Mouse (Mus musculus) liver, postnatal 0 days (tissue): ENCODE data around the gene Anapc15-ps. TPM values are rescaled to one million over a fixed set of nuclear protein-coding genes. Genes with fewer than 3 reads are reported as not detected.
A peak's percentile ranks its signal among the peaks of the same experiment; 100 is the strongest.
"Not testable (repeated sequence)": the region's sequence is repeated elsewhere in the genome, so short reads cannot be mapped to it uniquely, and the experiment has no call there.

Source experiments
- ATAC-seq: fragments of 200-750 bp; cut with Nextera tagmentation; 2 replicates; pipeline ENCODE4 v1.8.0; 2017; ENCODE audit warnings: mild to moderate bottlenecking, moderate library complexity
- DNase-seq: peaks from one replicate; pipeline ENCODE4 v3.0.0-alpha.2; 2016
- H3K27ac ChIP-seq: fragments of 300-500 bp; sonication (generic); 2 replicates; pipeline ENCODE4 v1.5.1; 2014; ENCODE audit warnings: antibody characterized with exemption, moderate library complexity, mild to moderate bottlenecking, low read depth
- H3K27me3 ChIP-seq: fragments of 300-500 bp; sonication (generic); 2 replicates; pipeline ENCODE4 v1.6.1; 2014; ENCODE audit warnings: low read length, control low read depth, mixed read lengths; ENCODE audit not compliant: insufficient read depth
- H3K36me3 ChIP-seq: fragments of 300-500 bp; sonication (generic); replicated peaks from 2 replicates; pipeline ENCODE4 v1.6.1; 2014; ENCODE audit warnings: mild to moderate bottlenecking, control low read depth, low read length, moderate library complexity, mixed read lengths; ENCODE audit not compliant: insufficient read depth
- H3K4me1 ChIP-seq: fragments of 300-500 bp; sonication (generic); 2 replicates; pipeline ENCODE4 v1.6.1; 2014; ENCODE audit warnings: antibody characterized with exemption, mild to moderate bottlenecking, control low read depth; ENCODE audit not compliant: insufficient read depth
- H3K4me2 ChIP-seq: fragments of 300-500 bp; sonication (generic); 2 replicates; pipeline ENCODE4 v1.6.1; 2014; ENCODE audit warnings: low read depth, mild to moderate bottlenecking, low read length, moderate library complexity, mixed read lengths
- H3K4me3 ChIP-seq: fragments of 300-500 bp; sonication (generic); 2 replicates; pipeline ENCODE4 v1.5.1; 2014; ENCODE audit warnings: low read depth, low read length
- H3K9ac ChIP-seq: fragments of 300-500 bp; sonication (generic); replicated peaks from 2 replicates; pipeline ENCODE4 v1.6.1; 2014; ENCODE audit warnings: mild to moderate bottlenecking, moderate library complexity
- H3K9me3 ChIP-seq: fragments of 300-500 bp; sonication (generic); 2 replicates; pipeline ENCODE4 v1.6.1; 2016; ENCODE audit warnings: mild to moderate bottlenecking, control low read depth, low read length, mixed read lengths
- CTCF ChIP-seq: sonication (generic); IDR thresholded peaks from 2 replicates; pipeline ENCODE4 v1.5.1; 2016; ENCODE audit warnings: antibody characterized with exemption, low read depth
- EP300 ChIP-seq: IDR thresholded peaks from 2 replicates; pipeline ENCODE4 v1.6.1; 2016; ENCODE audit warnings: antibody characterized with exemption, low read depth, mild to moderate bottlenecking
- WGBS: fragments of 180-500 bp; shearing (Covaris S2); extraction: QIAGEN DNeasy Blood & Tissue Kit; methylation state at CpG from one replicate; pipeline ENCODE4 v1.1.7; 2014; ENCODE audit not compliant: insufficient replicate concordance; 5-methylcytosine and 5-hydroxymethylcytosine counted together
- polyA plus RNA-seq: library from polyadenylated mRNA; unstranded; fragments of >200 nt; fragmentation: Nextera tagmentation; extraction: Ambion mirVana; gene quantifications from 2 replicates; pipeline ENCODE4 v1.2.1, GENCODE M21; 2015

Anapc15-ps gene
- polyA plus RNA-seq, 1 experiment from 2014 or later = not detected

DNA sequence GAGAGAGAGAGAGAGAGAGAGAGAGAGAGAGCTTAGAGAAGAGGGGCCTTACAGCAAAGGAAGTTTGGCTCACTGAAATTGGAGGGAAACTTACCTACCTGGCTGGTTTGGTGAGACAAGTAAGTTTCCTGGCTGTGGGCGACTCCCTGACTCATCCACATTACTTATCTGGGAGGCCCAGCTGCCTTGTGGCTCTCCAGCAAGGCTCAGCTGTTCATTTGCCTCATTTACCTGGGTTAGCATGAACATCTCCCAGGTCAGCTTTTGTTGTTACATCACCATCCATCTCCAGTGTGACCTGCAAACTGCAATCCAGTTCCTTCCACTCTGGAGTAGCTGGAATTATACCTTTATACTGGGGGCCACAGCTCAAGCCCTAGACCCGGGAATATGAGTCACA is 41.7 kb downstream of the Anapc15-ps start:
- Histone ChIP-seq H3K9ac (no peak overlapping the region), H3K27me3 (no peaks in the 10 kb centered on the region), H3K36me3 (no peaks in the 10 kb centered on the region), H3K4me3 (no peak overlapping the region), H3K27ac (0 out of 2 replicates have a peak overlapping the region, but pooled peaks have one; percentile 3), H3K4me2 (no peak overlapping the region), H3K9me3 (no peaks in the 10 kb centered on the region), H3K4me1 (0 out of 2 replicates have a peak, but pooled peaks cover 3% of the 10 kb centered on the region)
- DNase-seq (no peak), ATAC-seq (peak; percentile 82)
- WGBS = 57% methylated on average over 2 of the region's 2 CpGs
- TF ChIP-seq EP300 = peak; percentile 91
- TF ChIP-seq CTCF = no peak

DNA sequence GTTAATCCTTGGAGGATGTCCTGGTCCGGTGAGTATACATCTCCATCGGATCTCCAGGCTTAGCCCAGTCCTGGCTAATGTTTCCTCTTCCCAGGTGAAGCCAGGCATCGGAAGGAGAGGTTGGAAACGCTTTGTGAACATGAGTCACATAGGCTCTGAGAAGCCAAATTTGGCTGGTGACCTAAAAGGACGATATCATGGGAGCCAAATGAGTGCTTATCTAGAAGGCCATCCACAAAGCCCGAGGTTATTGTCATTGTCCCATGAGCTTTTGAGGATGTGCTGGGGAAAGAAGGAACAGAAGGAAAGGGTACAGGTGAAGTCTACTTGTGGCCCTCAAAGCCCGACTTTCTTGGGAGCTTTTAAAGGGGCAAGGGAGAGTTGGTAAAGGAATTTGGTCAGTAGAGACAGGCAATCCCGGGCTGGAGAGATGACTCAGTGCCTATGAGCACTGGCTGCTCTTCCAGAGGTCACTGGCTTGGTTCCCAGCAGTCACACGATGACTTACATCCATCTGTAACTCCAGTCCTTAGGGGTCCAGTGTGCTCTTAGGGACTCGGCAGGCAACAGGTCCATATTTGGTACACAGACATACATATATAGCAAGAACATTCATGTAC is 42.4 kb downstream of the Anapc15-ps start:
- Histone ChIP-seq H3K9ac (no peak overlapping the region), H3K4me1 (0 out of 2 replicates have a peak, but pooled peaks cover 3% of the 10 kb centered on the region), H3K27ac (no peak overlapping the region), H3K27me3 (no peaks in the 10 kb centered on the region), H3K9me3 (no peaks in the 10 kb centered on the region), H3K4me3 (no peak overlapping the region), H3K36me3 (no peaks in the 10 kb centered on the region), H3K4me2 (no peak overlapping the region; the same call in 1 of the 2 replicates)
- ATAC-seq (no peak), DNase-seq (no peak)
- no peak for TF ChIP-seq CTCF
- no peak for TF ChIP-seq EP300
- 76% methylated on average over 10 of the region's 10 CpGs for WGBS

DNA sequence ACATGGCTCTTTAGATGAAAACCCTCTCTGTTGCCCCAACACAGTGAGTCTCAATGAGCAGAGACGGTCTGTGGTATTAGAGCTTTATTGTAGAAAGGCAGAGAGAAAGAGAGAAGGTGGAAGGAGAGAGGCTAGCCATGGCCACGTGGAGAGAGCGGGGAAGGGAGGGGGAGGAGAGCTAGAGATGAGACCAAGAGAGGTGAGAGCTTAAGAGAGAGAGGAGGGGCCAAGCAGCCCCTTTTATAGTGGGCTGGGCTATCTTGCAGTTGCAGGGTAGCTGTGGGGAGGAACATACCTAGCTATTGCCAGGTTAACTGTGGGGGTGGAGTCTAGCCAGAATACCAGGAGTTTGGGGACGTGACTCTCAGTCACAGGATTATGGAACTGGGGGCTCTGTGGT is 43.1 kb downstream of the Anapc15-ps start:
- H3K9ac ChIP-seq, H3K4me1 ChIP-seq, H3K4me3 ChIP-seq, H3K27me3 ChIP-seq, DNase-seq, H3K36me3 ChIP-seq, ATAC-seq, H3K27ac ChIP-seq, H3K4me2 ChIP-seq, H3K9me3 ChIP-seq: not testable (repeated sequence)
- WGBS = 83% methylated on average over 4 of the region's 4 CpGs

DNA sequence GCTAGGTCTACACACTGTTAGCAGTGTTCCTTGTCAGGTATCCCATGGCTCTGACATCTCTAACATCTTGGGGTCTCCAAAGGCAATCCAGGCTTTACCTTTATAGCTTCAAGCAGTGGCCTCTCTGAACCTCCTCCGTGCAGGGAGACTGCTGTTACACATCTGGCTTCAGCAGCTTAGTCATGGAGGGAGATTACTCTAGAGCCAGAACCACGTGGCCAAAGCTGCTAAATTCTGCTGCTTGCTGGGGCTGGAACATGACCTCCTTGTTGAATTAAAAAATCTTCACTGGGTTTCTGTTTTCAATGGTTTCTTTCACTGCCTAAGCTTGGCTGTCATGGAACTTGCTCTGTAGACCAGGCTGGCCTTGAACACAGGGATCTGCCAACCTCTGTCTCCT is 44.9 kb downstream of the Anapc15-ps start:
- Histone ChIP-seq H3K4me2 (no peak overlapping the region), H3K36me3 (no peaks in the 10 kb centered on the region), H3K27ac (no peak overlapping the region), H3K9ac (no peak overlapping the region), H3K27me3 (no peaks in the 10 kb centered on the region), H3K4me1 (peaks cover 8% of the 10 kb centered on the region; the same call in 1 of the 2 replicates), H3K9me3 (no peaks in the 10 kb centered on the region), H3K4me3 (no peak overlapping the region)
- 68% methylated on average over 2 of the region's 2 CpGs for WGBS
- no peak for TF ChIP-seq EP300
- TF ChIP-seq CTCF = no peak
- no peak for DNase-seq
- ATAC-seq = no peak

DNA sequence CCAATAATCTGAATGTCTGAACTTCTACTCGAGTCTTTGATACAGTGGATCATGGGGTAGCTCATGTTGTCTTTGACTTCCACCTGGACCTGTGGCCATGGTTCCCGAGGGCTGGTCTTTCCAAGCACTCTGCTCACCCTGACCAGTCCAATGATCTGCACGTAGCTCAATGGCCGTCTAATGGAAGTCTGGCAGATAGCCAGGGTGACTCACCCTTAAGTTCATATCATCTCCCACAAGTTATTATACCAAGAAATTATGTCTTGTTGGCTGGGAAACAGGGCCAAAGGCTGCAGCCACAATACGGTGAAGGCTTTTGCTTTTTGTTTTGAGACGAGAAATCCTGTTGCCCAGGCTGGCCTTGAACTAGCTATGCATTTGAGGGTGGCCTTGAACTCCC is 45.9 kb downstream of the Anapc15-ps start:
- no peak overlapping the region for H3K27ac ChIP-seq
- H3K4me1 ChIP-seq = peaks cover 8% of the 10 kb centered on the region; the same call in 1 of the 2 replicates
- no peak for DNase-seq
- H3K4me2 ChIP-seq = no peak overlapping the region
- ATAC-seq = no peak
- H3K4me3 ChIP-seq = no peak overlapping the region
- H3K36me3 ChIP-seq = no peaks in the 10 kb centered on the region
- no peak overlapping the region for H3K9ac ChIP-seq
- WGBS = 63% methylated on average over 6 of the region's 6 CpGs
- TF ChIP-seq CTCF (no peak), EP300 (no peak)
- H3K9me3 ChIP-seq = no peaks in the 10 kb centered on the region
- no peaks in the 10 kb centered on the region for H3K27me3 ChIP-seq

DNA sequence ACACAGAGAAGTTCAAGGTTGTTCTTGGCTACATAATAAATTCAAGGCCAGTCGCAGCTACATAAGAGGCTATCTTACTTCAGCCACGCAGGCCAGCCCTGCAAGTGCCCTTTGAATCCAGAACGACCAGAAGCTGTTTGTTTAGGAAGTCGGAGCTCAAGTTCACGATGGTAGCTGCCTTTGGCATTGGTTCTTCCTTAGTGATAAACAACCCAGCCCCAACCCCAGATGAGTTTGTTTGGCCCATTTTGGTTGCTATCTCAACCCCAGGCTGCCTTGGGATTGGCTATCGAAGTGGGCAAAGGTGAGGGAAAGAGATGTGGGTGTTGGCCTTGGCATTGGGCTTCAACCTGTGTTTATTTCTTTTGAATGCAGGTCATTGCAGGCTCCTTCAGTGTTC is 48.0 kb downstream of the Anapc15-ps start:
- Histone ChIP-seq H3K27me3 (no peaks in the 10 kb centered on the region), H3K36me3 (no peaks in the 10 kb centered on the region), H3K27ac (no peak overlapping the region), H3K4me2 (no peak overlapping the region), H3K9ac (no peak overlapping the region), H3K4me1 (peaks cover 5% of the 10 kb centered on the region; the same call in 1 of the 2 replicates), H3K4me3 (no peak overlapping the region), H3K9me3 (no peaks in the 10 kb centered on the region)
- DNase-seq = no peak
- 55% methylated on average over 6 of the region's 6 CpGs for WGBS
- TF ChIP-seq EP300 = no peak
- no peak for TF ChIP-seq CTCF
- ATAC-seq = no peak

DNA sequence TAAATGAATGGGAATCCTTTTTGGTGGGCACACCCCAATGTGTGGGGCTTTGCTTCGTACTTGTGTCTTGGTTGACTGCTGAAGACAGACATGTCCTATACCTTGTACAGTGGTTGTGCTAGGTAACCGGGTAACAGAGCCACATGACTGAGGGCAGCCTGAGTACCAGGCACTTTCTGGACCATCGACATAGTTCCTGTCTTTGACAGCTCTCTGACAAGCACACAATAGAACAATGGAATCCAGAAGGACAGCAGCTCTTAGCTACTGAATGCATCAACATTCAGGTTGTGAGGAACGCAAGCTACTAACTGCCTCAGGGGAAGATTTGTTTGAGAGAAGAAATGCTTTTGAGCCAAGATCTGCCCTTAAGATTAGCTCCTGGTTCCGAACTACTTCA is 49.2 kb downstream of the Anapc15-ps start:
- no peak overlapping the region for H3K4me3 ChIP-seq
- H3K9ac ChIP-seq = no peak overlapping the region
- H3K27ac ChIP-seq = peak overlapping the region; percentile 78
- 63% methylated on average over 5 of the region's 5 CpGs for WGBS
- no peaks in the 10 kb centered on the region for H3K9me3 ChIP-seq
- H3K4me1 ChIP-seq = peaks cover 5% of the 10 kb centered on the region; the same call in 1 of the 2 replicates
- no peaks in the 10 kb centered on the region for H3K27me3 ChIP-seq
- no peak overlapping the region for H3K4me2 ChIP-seq
- no peak for DNase-seq
- TF ChIP-seq EP300 (no peak), CTCF (no peak)
- H3K36me3 ChIP-seq = no peaks in the 10 kb centered on the region
- no peak for ATAC-seq
